Mouse (Mus musculus): Measurements from ENCODE around the gene Irx5. TPM values are rescaled to one million over a fixed set of nuclear protein-coding genes. Genes with fewer than 3 reads are reported as not detected.

The Irx5 gene
- polyA plus RNA-seq (2014; fragmentation: Illumina TruSeq; extraction: RNeasy Lipid Tissue Mini Kit (QIAGEN cat#74804); ENCODE audit: insufficient read depth, low read depth, low replicate concordance): 8.6 TPM

DNA sequence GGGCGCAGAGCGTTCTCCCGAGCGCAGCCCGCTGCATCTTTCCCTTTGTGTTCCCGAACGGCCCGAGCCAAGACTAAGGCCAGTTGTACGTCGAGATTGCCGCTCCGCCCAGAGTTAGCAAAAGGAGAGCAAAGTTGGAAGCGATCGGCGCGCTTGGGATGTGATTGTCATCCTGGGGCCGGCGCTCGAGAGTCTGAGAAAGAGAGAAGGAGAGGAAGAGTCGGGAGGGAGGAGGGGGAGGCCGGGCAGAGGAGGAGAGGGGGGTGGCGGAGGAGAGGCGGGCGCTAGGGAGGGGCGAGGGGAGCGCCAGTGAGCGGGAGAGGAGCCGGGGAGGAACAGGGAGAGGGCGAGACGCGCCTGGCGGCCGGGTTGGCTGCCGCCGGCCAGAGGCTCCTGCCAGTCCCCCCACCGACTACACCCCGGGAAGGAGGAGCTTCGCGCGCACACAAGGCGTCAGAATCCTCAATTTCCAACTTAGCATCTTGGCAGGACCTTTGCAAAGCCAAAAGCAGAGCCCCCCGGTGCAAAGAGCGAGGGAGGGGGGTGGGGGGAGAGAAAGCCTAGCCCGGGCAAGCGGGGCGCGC lies at the start of gene Irx5:
Irx5 (plus strand) TSS at position 228 of the 584 bp plus-strand sequence.

All from lung, adult 10 weeks (tissue).